Mouse (Mus musculus) adipocyte (in vitro differentiated cells): ENCODE measurements around the gene Glb1.
"Not testable (repeated sequence)": the region's sequence is repeated elsewhere in the genome, so short reads cannot be mapped to it uniquely, and the experiment has no call there.

Experiments used
- DNase-seq: peaks from one replicate; pipeline ENCODE4 v3.0.0-alpha.2; 2016; ENCODE audit warnings: low spot score

Glb1 gene

DNA sequence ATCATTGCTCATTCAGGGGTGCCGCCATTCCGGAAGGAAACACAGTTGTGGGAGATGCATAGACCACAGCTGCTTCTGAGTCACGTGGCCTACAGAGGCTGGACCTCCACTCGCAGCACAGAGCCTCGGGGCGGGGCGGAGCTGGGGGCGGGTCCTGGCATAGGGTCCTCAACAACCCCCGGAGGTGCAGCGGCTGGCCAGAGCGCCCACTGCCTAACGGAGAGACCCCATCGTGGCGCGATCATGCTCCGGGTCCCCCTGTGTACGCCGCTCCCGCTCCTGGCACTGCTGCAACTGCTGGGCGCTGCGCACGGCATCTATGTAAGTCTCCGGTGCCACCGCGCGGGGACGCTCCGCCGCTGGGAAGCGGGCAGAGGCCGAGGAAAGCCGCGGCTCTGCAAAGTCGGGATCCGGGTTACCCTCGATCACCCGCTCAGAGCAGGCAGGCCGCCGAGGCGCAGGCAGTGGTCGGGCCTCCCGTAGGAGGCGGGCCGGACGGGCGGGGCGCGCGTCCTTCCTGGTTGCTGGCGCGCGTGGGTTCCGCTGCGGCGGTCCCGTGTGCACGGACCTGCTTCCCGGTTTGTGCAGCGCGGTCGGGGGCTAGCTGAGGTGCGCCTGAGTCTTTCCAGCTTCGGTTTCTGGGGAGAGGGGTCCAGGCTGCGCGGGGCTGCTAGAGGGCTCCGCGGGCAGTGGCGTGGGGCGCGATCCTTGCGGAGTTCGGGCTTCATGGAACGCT, at the start of gene Glb1, which contains the start of gene Tmppe:
Gene Glb1, plus strand, starts transcription at position 128 of the 736 bp plus-strand sequence.
Gene Tmppe, plus strand, starts transcription at position 157 of the 736 bp plus-strand sequence.
- DNase-seq: peak; percentile 80

DNA sequence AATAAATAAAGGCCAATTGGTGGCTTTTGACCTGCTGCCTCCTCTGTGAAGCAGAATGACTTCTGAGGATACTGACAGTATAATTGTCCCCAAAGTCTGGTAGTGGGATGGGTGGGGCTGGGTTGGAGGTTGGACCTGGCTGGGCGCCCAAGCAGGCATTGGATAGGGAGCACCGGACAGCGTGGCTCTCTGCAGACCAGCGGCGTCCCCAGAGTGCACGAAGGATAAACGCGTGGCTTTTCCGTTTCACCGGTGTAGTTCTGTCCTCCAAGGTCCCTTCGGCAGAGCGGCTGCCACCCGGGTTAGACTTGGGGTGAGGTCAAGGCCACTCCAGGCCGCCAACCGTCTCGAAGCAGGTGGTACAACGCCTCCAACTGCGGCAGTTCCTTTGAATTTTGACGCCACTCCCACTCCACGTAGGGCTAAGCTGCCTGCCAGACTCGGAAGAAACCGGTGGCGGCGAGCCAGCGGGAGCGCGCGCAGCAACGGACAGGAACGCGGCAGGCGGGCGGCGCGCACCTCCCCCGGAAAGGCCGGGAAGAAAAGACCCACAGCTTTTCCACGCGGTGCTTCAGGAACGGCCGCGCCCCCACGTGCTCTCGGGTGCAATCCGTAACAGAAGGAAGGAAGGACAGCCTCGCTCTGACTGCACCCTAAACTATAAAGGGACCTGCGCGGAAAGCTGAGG, 32.9 kb upstream of the Glb1 start:
- DNase-seq: peak; percentile 35

DNA sequence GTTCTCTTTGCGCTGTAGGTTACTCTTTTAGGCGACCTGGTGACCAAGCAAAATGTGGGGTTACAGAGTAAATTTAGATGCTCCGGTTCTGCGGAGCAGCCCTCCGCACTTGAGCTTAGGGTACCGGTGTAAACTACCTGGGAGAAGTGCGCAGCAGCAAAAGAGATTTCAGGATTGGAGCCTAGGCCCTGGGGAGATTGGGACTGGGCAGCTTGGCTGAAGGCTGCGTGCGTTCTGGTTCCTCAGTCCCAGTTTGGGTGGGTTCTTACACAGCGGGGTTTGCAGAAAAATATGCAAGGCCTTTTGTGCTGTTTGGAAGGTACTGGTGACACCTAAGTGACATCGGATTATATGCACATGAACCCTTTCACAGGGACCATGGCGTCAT, 32.4 kb upstream of the Glb1 start:
- no peak for DNase-seq

DNA sequence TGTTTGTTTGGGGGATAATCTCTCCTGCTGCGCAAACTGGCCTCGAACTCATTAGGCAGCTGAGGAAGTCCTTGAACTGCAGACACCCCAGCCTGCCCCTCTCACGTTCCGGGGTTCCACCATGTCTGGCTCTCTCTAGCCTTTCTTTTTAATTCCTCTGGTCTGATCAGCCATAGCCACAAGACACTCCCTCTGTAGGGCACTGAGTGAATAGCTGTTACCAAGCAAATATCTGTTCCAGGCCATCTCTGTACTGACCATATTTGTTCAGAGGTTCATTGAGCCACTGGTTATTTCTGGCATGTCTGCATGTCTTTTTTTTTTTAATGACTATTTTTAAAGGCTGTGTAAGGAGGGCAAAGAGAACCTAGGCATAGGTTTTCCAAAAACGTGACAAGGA, 31.5 kb upstream of the Glb1 start:
- not testable (repeated sequence) for DNase-seq

DNA sequence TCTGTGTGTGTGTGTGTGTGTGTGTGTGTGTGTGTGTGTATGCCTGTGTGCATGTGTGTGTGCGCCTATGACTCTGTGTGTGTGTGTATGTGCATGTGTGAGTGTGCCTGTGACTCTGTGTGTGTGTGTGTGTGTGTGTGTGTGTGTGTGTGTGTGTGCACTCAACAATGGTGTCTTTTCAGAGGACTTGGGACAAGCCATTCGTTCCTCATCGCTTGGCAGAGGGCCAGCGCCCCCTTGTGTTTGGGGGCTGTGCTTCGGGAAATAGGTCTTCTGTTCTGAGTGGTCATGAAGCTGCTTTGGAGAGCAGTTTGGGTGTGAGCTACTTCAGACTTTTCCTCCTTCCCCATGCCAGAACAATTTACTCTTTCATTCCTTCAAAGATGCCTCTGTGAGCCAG, 29.2 kb upstream of the Glb1 start:
- DNase-seq: not testable (repeated sequence)

DNA sequence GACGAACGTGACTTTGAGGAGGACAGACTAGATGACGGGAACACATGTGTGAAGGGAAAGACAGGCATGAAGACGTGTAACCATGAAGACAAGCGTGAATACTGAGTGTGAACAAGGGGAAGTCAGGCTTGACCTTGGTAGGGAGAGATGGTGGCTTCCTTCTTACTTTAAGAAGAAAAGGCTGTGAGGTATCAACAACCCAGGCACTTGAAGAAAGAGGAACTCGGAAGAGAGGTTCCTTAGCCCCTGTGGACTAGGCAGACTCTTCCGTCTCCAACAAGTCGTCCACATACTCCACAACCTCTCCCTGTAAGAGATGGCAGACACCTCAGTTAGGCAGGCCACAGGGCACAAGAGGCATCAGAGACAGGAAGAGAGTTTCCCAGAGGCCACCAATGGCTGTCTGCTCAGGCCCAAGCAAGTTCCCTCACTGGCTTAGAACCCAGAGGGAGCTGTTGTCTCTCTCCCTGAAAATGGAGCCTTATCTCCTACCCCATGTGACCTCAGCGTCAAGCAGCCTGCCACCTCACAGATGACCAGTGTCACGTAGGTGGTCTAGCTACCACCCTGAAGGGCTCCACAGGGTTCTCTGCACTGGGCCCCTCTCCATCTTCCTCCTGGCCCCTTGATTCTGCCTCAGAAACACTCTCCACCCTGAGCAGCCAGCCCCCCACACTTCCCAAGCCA, 25.5 kb upstream of the Glb1 start:
- DNase-seq: no peak

DNA sequence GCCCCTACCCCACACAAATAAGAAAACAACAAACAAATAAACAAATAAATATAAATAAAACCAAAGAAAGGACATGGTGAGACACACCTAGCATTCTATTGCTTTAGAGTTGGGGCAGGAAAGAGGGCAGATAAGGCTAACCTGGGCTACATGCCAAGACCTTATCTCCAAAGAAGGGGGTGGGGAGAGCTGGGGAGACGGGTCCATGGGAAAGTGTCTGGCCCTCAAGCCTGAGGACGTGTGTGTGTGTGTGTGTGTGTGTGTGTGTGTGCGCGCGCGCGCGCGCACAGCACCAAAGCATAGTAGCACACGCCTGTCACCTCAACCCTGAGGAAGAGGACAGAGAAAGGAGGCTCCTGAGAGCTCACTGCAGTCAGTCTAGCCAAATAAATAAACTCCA, 23.7 kb upstream of the Glb1 start:
- no peak for DNase-seq

DNA sequence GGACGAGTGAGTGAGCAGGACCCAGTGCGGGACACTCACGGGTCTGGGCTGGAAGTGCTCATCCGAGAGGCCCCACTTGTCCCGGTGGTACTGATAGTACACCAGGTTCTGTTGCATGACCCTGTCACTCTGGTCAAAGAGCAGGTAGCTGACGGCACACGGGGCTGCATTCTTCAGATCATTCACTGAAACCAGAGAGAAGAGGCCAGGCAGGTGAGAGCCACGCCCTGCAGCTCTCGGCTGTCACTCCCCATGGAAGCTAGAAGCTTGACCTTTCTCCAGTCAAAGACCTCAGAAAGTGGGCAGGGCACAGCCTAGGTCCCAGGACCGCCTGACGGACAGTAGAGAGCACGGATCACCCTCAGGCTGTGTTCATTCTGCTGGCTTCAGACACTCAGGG, 21.0 kb upstream of the Glb1 start:
- no peak for DNase-seq

DNA sequence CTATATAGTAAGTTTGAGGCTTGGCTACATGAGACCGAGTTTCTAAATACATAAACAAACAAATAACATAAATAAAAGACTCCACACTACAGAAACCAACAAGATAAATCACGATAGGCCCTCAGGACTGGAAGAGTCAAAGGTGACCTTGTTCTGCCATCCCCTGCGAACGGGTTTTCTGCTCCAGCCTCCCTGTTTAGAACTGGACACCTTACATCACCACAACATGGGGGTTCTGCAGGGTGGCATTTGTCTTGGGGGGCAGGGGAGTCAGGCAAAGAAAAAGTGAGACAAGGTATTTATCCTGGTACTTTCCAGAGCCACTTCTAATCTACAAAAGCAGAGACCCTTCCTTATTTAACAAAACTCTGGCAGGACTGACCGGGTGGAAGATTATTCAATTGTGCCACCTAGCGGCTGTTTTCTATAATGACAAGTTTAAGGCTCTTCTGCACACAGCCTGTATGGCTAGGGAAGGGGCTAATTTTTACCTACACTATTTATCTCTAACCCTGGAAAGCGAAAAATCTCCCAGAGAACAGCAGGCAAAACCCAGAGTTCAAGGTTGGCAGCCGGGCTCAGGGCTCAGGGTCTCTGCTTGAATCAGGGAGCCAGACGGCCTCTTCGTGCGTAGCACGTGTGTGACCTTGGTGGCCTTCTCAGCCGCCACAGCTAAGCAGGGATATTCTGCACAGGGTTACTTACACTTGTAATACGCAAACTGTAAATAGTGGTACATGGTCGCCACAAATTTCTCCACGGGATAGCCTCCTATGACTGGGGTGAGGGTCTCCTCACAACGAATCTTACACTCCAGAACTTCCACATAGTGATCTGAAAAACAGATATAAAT, 19.8 kb upstream of the Glb1 start:
- peak; percentile 62 for DNase-seq

DNA sequence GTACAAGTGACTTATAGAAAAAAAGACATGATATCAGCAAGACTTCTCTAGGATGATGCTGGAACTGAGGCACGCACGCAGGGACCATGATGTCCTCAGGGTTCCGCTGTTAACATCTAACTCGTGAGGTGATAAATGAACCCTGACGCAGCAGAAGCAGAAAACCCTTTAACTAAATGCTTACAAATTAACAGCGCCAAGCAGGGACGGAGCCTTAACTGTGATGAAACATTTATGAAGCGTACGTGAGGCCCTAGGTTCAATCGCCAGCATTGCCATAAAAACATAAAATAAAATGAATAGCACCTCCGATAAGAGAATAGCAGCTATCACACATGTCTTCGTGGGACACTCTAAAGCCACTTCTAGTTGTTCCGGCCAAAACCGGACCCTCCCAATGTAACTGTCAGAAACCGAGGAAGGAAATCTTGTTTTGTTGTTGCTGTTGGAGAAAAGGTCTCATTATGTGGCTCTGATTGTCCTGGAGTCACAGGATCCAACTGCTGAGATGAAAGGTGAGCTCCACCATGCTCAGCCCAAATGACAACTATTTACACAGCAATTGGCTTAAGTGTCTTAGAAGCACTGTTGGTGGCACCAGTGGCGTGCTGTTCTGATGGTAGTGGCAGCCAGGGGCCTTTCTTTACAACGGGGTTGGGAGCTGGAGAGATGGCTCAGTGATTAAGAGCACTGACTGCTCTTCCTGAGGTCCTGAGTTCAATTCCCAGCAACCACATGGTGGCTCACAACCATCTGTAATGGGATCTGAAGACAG, 17.8 kb upstream of the Glb1 start:
- no peak for DNase-seq

DNA sequence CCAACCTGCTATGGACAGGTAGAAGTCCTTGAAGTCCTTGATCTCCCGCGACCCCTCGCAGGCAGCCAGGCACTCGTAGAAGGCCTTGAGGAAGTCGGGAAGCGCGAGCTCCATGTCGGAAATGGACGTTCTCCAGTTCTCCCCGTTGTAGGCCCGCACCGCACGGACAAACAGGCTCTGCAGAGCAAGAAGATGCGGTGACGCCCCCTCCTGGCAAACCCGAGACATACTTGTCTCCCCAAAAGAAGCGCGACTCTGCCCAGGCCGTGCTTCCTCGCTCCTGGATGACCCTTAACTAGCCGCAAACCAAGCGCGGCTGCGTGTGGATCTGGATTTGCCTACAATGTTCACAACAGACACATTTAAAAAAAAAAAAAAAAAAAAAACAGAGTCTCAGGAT, 16.2 kb upstream of the Glb1 start:
- DNase-seq: no peak

DNA sequence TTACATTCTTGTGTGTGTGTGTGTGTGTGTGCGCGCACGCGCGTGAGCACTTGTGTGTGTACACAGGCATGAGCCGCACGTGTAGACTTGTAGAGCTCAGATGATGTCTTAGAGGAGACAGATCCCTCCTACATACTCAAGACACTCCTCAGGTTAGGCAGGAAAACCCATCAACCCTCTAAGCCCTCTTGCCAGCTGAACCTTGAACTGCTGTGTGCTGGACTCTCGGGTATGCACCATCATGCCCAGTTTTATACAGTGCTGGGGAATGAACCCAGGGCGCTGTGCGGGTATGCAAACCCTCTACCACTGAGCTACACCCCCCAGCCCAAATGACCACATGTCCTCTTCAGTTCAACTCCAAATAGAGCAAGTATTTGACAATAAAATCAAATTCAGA, 15.7 kb upstream of the Glb1 start:
- DNase-seq: no peak

DNA sequence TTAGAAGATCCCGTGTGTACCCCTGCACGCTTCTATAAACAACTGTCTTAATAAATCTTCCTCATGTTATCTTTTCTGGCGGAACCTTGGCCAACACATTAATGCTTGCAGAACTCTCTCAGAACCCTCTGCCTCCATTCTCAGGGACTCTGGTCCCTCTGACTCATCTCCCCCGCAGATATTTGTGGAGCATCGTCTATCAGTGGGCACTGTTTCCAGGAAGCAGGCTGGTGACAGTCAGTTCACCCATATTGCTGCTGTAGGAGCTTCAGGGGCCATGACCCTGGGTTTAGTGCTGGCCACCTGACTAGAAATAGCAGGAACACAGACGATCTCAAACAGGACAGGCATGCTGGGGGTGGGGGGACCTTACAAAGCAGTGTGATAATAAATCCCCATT, 13.8 kb upstream of the Glb1 start:
- DNase-seq: no peak

DNA sequence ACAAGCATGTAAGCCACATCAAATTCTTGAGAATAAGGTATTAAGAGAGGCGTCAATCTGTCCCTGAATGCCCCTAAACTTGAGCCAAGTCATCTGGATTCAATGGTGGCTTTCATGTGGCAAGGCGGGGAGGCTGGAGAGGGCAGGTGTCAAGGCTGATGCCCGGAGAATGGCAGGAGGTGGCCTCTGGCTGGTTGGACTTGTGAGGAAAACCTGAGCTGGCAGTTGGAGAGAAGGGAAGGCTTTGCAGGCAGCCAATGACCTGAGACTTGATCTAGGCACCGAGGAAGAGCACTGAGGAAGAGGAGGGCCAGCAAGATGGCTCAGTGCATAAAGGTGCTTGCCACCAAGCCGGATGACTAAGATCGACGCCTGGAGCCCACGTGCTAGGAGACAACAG, 12.6 kb upstream of the Glb1 start:
- DNase-seq: no peak

DNA sequence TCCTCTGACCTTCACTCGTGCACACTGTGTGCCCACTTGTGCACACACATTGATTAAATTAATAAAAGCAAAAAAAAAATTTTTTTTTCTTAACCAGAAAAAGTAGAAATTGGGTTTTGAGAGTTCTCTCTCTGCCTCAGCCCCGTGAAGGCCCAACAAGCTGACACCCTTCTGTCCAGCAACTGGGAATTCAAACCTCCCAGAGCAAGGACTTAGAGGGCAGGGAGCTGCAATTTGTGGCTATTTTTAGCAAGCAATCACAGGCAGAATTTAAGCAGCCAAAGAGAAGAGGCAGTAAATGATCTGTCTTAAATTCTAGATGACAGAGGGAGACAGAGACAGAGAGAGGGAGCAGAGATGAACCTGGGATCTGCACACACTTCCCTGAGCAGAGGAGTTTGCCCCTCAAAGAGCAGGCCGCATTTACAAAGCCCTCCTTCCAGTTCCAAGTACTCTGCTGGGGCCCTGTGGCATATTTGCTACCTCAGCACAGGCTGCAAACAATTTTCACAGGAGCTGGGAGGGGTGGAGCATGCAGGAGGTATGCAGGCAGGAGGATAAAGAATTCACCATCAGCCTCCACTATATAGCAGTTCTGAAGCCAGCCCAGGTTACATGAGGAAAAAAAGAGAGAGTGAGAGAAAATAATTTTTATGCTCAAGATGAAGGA, 12.0 kb upstream of the Glb1 start:
- DNase-seq: peak; percentile 16

DNA sequence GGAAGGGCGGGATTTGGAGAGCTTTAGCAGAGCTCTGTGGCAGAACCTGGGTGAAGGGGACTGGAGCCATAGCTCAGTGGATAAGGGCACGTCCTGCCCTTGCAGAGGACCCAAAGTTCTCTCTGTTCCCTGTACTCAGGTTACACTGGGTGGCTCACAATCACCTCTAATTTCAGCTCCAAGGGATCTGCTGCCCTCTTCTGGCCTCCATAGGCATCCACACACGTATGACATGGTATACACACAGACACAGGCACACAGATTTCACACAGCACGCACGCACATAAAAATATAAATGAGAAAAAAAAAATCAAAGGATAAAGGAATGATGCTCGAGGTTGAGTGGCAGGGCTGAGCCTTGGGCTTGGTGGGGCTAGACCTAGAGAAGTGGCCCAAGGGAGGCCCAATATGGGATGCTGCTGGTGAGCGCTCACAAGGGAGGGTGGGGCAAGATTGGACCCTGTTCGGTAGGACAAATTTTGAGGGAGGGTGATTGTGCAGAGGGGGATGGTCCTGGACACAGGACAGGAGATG, 11.4 kb upstream of the Glb1 start:
- peak; percentile 41 for DNase-seq

DNA sequence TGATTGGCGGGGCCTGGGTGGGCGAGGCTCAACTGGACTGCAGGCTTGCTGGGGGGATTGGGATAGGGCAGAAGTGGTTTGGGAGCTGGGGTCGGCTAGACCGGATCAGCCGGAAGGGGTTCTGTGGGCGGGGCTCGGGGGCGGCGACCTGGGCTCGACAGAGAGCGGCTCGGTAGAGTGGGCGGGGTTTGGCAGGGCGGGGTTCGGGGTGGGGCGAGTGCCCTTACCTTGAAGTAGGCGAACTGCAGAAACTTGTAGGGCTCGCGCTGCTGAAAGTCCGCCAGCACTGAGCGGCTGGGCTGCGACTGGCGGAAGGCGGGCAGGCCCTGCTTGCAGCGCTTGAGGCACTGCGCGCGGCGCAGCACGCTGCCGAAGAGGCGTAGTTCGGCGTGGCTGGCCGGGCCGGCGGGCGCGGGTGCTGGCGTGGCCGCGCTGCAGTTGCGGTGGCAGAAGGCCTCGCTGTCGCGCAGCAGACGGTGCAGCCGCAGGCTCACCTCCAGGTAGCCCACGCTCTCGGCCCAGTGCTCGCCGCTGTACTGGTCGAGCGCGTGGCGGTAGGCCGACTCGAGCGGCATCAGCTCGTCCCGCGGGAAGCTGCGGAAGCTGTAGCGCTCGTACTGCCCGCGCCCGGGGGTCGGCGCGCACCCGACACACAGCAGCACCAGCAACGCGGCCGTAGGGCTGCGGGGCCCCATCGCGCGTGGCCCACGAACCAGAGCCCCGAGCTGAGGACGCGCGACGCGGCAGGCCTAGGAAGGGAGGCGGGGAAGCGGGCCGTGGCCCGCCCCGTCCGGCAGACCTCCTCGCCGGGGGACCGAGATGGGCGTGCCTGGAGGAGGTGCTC, 10.7 kb upstream of the Glb1 start, which contains the start of gene Crtap:
Gene Crtap, minus strand, starts transcription at position 771 of the 844 bp plus-strand sequence.
- peak; percentile 57 for DNase-seq

DNA sequence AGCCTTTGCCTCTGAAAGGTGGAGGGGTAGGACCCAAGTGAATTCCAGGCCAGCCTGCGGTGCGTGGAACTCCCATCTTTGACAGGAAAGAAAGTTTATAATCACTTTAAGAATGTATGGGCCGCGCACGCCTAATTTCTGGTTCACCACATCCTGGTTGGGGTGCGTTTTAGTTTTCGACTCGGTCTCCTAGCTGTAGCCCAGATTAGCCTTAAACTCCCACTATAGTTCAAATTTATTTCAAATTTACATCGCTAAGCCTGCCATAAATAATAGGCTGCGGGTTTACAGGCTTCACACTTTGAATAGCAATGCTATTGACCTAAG, 10.2 kb upstream of the Glb1 start:
- no peak for DNase-seq

DNA sequence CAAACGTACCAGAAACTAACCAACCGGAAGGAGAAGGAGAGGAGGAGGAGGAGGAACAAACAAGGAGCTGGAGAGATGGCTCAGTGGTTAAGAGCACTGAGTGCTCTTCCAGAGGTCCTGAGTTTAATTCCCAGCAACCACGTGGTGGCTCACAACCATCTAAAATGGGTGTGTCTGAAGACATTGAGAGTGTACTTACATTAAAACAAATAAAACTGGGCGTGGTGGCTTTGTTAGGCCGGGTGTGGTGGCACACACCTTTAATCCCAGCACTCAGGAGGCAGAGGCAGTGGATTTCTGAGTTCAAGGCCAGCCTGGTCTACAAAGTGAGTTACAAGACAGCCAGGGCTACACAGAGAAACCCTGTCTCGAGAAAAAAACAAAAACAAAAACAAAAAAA, 6.7 kb upstream of the Glb1 start:
- not testable (repeated sequence) for DNase-seq

DNA sequence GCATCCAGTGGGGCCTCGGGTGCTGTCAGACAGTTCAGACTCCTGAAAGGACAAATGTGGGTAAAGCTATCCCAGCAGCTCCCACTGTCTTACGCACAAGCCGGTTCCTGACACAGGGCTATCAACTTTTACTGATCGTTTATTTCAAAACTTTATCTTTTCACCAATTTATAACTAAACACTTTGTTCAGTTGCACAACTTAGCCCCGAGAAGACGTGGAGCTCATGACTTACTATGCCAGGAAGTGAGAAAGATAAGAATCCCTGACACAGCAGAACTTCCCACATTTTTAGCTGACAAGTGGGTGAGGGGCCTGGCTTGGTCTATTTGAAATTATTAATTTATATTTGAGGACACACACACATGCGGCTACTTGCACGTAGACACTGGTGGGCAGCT, 6.2 kb upstream of the Glb1 start:
- DNase-seq: no peak
